Mouse (Mus musculus): Measurements from ENCODE around the gene Dnmt1. TPM values are rescaled to one million over a fixed set of nuclear protein-coding genes. Genes with fewer than 3 reads are reported as not detected.
"Not testable (repeated sequence)": the region's sequence is repeated elsewhere in the genome, so short reads cannot be mapped to it uniquely, and the experiment has no call there.

Dnmt1 gene
- polyA plus RNA-seq (2015; fragmentation: Nextera tagmentation; extraction: Ambion mirVana): 58.7 and 59.8 TPM in 2 replicates

DNA sequence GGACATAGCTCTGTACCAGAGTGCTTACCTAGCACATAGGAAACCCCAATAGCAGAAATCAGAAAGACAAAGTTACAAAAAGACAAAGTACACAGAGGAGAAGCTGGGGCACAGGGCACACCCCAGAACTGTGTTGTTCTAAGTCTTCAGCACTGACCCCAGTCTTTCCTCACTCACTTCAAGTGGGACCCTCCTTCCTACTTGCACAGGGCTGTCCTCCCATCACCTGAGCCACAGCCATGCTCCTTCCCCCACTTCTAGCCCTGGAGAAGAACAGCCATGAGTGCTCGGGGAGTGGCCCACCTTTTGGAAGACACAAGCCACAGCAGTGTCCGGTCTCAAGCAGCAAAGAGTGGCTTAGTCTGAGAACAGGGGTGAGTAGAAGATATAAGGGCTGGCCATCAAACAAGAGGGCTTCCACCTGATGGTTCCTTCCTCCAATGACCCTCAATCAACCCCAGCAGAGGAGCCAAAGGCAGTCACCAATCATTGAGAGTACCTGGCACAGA lies at the start of gene Dnmt1:
Gene Dnmt1 (minus strand): TSS at position 459 of the 509 bp plus-strand sequence.
- Histone ChIP-seq H3K9ac (no peak within 1 kb of the TSS), H3K4me1 (no peaks in the 10 kb centered on the region), H3K27me3 (replicated peaks) (no peaks in the 10 kb centered on the region), H3K4me3 (no peak within 1 kb of the TSS), H3K27ac (replicated peaks) (no peak within 1 kb of the TSS), H3K4me2 (no peak within 1 kb of the TSS), H3K36me3 (0 out of 2 replicates have a peak, but pooled peaks cover 3% of the 10 kb centered on the region), H3K9me3 (no peaks in the 10 kb centered on the region)
- 75% methylated on average over 2 of the region's 2 CpGs for WGBS
- ATAC-seq (ENCODE audit: extremely low read depth, insufficient number of reproducible peaks, low FRiP score, low TSS enrichment): no peak

- Histone ChIP-seq H3K27me3 (replicated peaks) (0 out of 2 replicates have a peak, but pooled peaks cover 5% of the 10 kb centered on the region), H3K4me3 (no peak overlapping the region), H3K4me2 (no peak overlapping the region), H3K27ac (replicated peaks) (no peak overlapping the region), H3K9me3 (no peaks in the 10 kb centered on the region), H3K4me1 (peaks cover 7% of the 10 kb centered on the region), H3K36me3 (peaks cover 53% of the 10 kb centered on the region), H3K9ac (no peak overlapping the region)
- 76% methylated on average over 7 of the region's 7 CpGs for WGBS
- no peak for ATAC-seq (ENCODE audit: extremely low read depth, insufficient number of reproducible peaks, low FRiP score, low TSS enrichment)
These were observed 48.3 kb upstream of the Dnmt1 start for GRCm38 (mm10) chr9:21008007-21008406.

GRCm38 (mm10) chr9:21007313-21007952 lies 47.7 kb upstream of the Dnmt1 start:
- no peaks in the 10 kb centered on the region for H3K9me3 ChIP-seq
- no peak overlapping the region for H3K4me3 ChIP-seq
- H3K27me3 ChIP-seq (replicated peaks): 0 out of 2 replicates have a peak, but pooled peaks cover 3% of the 10 kb centered on the region
- no peak overlapping the region for H3K9ac ChIP-seq
- H3K4me1 ChIP-seq: peaks cover 7% of the 10 kb centered on the region
- H3K4me2 ChIP-seq: no peak overlapping the region
- 87% methylated on average over 10 of the region's 10 CpGs for WGBS
- H3K27ac ChIP-seq (replicated peaks): no peak overlapping the region
- peaks cover 53% of the 10 kb centered on the region for H3K36me3 ChIP-seq
- no peak for ATAC-seq (ENCODE audit: extremely low read depth, insufficient number of reproducible peaks, low FRiP score, low TSS enrichment)

GRCm38 (mm10) chr9:21002627-21003551 lies 43.2 kb upstream of the Dnmt1 start, which contains the start of gene Mrpl4:
Gene Mrpl4, plus strand, starts transcription at chr9:21002738.
- Histone ChIP-seq H3K4me1 (peaks cover 15% of the 10 kb centered on the region), H3K27ac (replicated peaks) (peak within 1 kb of the TSS; percentile 73), H3K36me3 (peaks cover 37% of the 10 kb centered on the region), H3K27me3 (replicated peaks) (no peaks in the 10 kb centered on the region), H3K9me3 (no peaks in the 10 kb centered on the region), H3K4me3 (peak within 1 kb of the TSS; percentile 70), H3K9ac (peak within 1 kb of the TSS; percentile 92), H3K4me2 (peak within 1 kb of the TSS; percentile 93)
- peak; percentile 65 for ATAC-seq (ENCODE audit: extremely low read depth, insufficient number of reproducible peaks, low FRiP score, low TSS enrichment)
- under 1% methylated on average over 72 of the region's 72 CpGs for WGBS

DNA sequence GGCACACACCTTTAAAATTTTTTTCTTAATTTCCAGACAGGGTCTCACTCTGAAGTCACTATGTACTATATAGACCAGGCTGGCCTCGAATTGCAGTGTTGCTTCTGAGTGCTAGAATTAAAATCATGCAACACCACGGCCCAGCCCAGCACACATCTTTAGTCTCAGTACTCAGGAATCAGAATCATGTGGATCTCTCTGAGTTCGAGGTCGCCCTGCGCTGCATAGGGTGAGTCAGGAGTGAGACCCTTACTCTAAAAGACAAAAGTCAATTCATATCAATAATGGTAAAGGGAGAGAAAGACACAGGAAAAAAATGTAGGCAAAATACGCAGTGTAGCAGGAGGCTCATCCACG lies 42.6 kb upstream of the Dnmt1 start:
- 10% methylated on average over 7 of the region's 7 CpGs for WGBS

DNA sequence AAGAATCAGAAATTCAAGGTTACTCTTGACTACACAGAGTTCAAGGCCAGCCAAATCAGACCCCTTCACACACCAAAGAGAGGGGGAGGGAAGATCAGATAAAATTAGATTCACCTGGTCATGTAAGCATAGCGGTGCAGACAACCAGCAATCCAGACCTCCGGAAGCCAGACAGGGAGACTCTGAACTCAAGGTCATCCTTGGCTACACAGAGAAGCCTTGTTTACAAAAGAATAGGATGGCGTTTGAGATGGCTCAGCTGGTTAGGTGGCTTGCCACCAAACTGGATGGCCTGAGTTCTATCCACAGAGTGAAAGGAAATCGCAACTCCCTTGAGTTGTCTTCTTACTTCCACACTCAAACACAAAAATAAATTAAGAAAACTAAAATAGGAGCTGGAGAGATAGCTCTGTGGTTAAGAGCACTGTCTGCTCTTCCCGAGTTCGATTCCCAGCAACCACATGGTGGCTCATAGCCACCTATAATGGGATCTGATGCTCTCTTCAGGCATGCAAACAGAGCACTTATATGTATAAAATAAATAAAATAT lies 42.0 kb upstream of the Dnmt1 start:
- no peak overlapping the region for H3K4me3 ChIP-seq
- H3K9me3 ChIP-seq: no peaks in the 10 kb centered on the region
- no peaks in the 10 kb centered on the region for H3K27me3 ChIP-seq (replicated peaks)
- H3K27ac ChIP-seq (replicated peaks): no peak overlapping the region
- peaks cover 15% of the 10 kb centered on the region for H3K4me1 ChIP-seq
- H3K4me2 ChIP-seq: no peak overlapping the region
- ATAC-seq (ENCODE audit: extremely low read depth, insufficient number of reproducible peaks, low FRiP score, low TSS enrichment): no peak
- H3K9ac ChIP-seq: 0 out of 2 replicates have a peak overlapping the region, but pooled peaks have one; percentile 24
- WGBS: 67% methylated on average over 6 of the region's 6 CpGs
- peaks cover 26% of the 10 kb centered on the region for H3K36me3 ChIP-seq

More for the DNA sequence above, 42.6 kb upstream of the Dnmt1 start:
- ATAC-seq (ENCODE audit: extremely low read depth, insufficient number of reproducible peaks, low FRiP score, low TSS enrichment): no peak; the same call in 1 of the 2 replicates
- Histone ChIP-seq H3K4me1 (peaks cover 15% of the 10 kb centered on the region), H3K4me3 (peak overlapping the region; percentile 70), H3K4me2 (peak overlapping the region; percentile 93), H3K9ac (peak overlapping the region; percentile 92), H3K27ac (replicated peaks) (peak overlapping the region; percentile 73; the same call in 1 of the 2 replicates), H3K27me3 (replicated peaks) (no peaks in the 10 kb centered on the region), H3K9me3 (no peaks in the 10 kb centered on the region), H3K36me3 (peaks cover 31% of the 10 kb centered on the region)

GRCm38 (mm10) chr9:21000811-21001210 lies 41.1 kb upstream of the Dnmt1 start:
- Histone ChIP-seq H3K4me3 (no peak overlapping the region), H3K4me2 (no peak overlapping the region), H3K27ac (replicated peaks) (no peak overlapping the region), H3K4me1 (peaks cover 15% of the 10 kb centered on the region), H3K9ac (peak overlapping the region; percentile 59; the same call in 1 of the 2 replicates), H3K36me3 (peaks cover 16% of the 10 kb centered on the region), H3K27me3 (replicated peaks) (no peaks in the 10 kb centered on the region), H3K9me3 (no peaks in the 10 kb centered on the region)
- ATAC-seq (ENCODE audit: extremely low read depth, insufficient number of reproducible peaks, low FRiP score, low TSS enrichment): no peak

DNA sequence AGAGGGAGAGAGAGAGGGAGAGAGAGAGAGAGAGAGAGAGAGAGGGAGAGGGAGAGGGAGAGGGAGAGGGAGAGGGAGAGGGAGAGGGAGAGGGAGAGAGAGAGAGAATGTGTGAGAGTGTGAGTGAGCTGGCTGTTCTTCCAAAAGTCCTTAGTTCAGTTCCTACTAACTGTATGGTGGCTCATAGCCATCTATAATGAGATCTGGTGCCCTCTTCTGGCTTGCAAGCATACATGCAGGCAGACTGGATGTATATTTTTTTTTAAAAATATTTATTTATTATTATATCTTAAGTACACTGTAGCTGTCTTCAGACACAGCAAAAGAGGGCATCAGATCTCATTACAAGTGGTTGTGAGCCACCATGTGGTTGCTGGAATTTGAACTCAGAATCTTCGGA lies 38.6 kb upstream of the Dnmt1 start:
- H3K36me3 ChIP-seq; H3K27ac ChIP-seq (replicated peaks); H3K27me3 ChIP-seq (replicated peaks); H3K4me2 ChIP-seq; H3K9ac ChIP-seq; ATAC-seq (ENCODE audit: extremely low read depth, insufficient number of reproducible peaks, low FRiP score, low TSS enrichment); H3K9me3 ChIP-seq; H3K4me3 ChIP-seq: not testable (repeated sequence)
- H3K4me1 ChIP-seq: peaks cover 10% of the 10 kb centered on the region
- 75% methylated on average over 1 of the region's 1 CpGs for WGBS

GRCm38 (mm10) chr9:20997065-20997464 lies 37.4 kb upstream of the Dnmt1 start:
- no peaks in the 10 kb centered on the region for H3K27me3 ChIP-seq (replicated peaks)
- no peak overlapping the region for H3K4me3 ChIP-seq
- 83% methylated on average over 8 of the region's 8 CpGs for WGBS
- H3K4me1 ChIP-seq: 0 out of 2 replicates have a peak, but pooled peaks cover 8% of the 10 kb centered on the region
- H3K36me3 ChIP-seq: no peaks in the 10 kb centered on the region
- no peak overlapping the region for H3K9ac ChIP-seq
- H3K27ac ChIP-seq (replicated peaks): no peak overlapping the region
- no peaks in the 10 kb centered on the region for H3K9me3 ChIP-seq
- no peak overlapping the region for H3K4me2 ChIP-seq
- no peak for ATAC-seq (ENCODE audit: extremely low read depth, insufficient number of reproducible peaks, low FRiP score, low TSS enrichment)

DNA sequence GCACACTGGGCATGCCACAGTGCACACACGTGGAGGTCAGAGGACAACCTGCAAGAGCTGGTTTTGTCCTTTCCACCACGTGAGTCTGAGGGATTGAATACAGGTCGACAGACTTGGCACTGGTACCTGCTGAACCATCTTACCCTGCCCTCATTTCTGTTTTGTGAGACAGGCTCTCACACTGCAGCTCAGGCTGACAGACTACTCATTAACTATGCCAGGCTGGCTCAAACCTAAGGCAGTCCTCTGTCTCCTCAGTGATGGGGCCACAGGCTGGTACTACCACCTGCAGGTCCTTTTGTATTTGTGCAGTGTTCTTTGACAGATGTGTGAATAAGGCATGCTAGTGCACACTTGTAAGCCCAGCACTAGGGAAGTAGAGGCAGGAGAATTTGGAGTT lies 35.4 kb upstream of the Dnmt1 start:
- Histone ChIP-seq H3K4me2 (no peak overlapping the region), H3K36me3 (no peaks in the 10 kb centered on the region), H3K27ac (replicated peaks) (no peak overlapping the region), H3K9ac (no peak overlapping the region), H3K27me3 (replicated peaks) (no peaks in the 10 kb centered on the region), H3K9me3 (no peaks in the 10 kb centered on the region), H3K4me1 (peaks cover 10% of the 10 kb centered on the region), H3K4me3 (no peak overlapping the region)
- 62% methylated on average over 3 of the region's 3 CpGs for WGBS
- no peak for ATAC-seq (ENCODE audit: extremely low read depth, insufficient number of reproducible peaks, low FRiP score, low TSS enrichment)

All from heart, embryonic 13.5 days (tissue).